Mouse (Mus musculus): ENCODE measurements around the gene Negr1.

The Negr1 gene

DNA sequence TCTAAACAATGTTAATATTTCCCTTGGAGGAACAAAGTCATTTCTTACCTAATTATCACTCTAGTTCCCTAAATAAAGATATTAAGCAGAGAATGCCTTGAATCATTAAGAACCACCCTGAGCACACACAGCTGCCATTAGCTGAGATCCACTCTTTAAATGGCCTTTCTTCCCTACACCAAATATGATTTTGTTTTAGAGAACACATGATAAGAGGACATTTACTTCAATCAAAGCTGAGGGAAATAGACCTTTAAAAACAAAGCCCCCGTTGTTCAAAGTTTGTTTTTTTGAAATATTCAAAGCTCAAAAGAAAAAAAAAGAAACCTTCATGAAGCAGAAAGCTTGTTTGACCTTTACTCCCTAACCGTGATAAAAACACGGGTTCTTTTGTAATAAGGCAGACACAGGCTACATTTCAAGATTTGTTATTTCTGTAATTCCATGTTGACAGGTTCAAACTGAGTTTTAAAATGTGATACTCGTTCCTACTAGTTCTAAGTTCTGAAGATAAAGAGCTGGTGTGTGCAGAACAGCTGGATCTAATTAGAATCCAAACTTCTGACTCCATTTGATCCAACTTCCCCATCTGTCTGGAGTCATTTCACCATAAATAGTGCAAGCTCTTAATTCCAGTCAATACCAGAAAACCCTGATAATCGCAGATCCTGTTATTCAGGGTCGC is 544.1 kb downstream of the Negr1 start:
- in situ Hi-C loops (cut with MseI, MboI): loop anchor here in 1 of 2 experiments (10.0 kb wide), 1 partner anchor 241 kb away; no protein-coding TSS in a partner anchor

DNA sequence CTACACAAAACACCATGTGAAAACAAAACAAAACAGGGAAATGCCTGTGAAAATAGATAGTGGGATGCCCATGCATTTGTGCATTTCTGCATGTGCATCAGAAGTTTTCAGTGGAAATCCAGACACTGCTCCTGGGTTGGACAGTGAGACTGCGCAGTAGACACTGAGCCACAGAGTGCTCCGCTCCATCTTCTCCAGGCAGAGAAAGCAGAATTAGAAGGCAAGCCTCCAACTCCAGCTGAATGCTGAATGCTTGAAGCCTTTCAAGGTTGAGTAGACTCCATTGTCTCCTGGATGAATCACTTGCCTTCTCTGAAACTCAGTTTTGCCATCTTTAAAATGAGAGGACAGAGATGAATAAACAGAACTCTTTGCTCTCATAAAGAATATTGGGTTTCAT is 546.6 kb downstream of the Negr1 start:
- in situ Hi-C loops (cut with MseI, MboI): loop anchor here in 1 of 2 experiments (10.0 kb wide), 1 partner anchor 243 kb away; no protein-coding TSS in a partner anchor

DNA sequence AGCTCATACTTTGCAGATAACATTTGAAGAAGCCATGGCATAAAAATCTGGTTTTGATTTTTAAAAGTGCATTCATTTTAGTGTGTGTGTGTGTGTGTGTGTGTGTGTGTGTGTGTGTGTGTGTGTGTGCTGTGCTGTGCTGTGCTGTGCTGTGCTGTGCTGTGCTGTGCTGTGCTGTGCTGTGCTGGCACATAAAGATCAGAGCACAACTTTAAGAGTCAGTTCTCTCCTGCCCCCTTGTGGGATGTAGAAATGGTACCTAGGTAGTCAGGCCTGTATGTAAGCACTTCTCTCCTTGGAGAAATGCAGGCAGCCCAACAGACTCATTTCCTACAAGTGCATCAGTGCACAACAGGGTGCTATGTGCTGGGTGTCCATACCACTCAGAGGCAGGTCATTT is 547.7 kb downstream of the Negr1 start:
- in situ Hi-C loops (cut with MseI, MboI): loop anchor here in 1 of 2 experiments (10.0 kb wide), 1 partner anchor 245 kb away; no protein-coding TSS in a partner anchor

- in situ Hi-C loops (cut with MseI, MboI): no loop called here
These were observed 553.6 kb downstream of the Negr1 start for GRCm38 (mm10) chr3:157115105-157115760.

- in situ Hi-C loops (cut with MseI, MboI): no loop called here
These were observed 554.4 kb downstream of the Negr1 start for GRCm38 (mm10) chr3:157116024-157116423.

DNA sequence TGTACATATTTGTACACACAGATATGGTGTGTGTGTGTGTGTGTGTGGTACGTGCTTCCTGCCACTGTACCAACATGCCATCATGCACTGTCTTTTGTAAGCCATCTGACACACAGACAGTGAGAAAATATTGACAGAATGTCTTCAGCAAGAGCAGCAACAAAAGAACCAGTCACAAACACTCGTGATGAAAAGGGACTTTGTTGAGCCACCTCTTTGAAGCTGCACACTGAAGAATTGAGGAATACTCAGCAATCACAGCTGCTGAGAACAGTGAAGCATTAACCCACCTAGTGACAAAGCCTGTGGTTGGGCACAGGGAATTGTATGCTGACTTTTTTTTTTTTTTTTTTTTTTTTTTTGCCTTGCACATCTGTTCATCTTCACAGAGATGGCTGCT is 558.3 kb downstream of the Negr1 start:
- in situ Hi-C loops (cut with MseI, MboI): no loop called here

- in situ Hi-C loops (cut with MseI, MboI): no loop called here
These were observed 584.7 kb downstream of the Negr1 start for GRCm38 (mm10) chr3:157146124-157146855.

DNA sequence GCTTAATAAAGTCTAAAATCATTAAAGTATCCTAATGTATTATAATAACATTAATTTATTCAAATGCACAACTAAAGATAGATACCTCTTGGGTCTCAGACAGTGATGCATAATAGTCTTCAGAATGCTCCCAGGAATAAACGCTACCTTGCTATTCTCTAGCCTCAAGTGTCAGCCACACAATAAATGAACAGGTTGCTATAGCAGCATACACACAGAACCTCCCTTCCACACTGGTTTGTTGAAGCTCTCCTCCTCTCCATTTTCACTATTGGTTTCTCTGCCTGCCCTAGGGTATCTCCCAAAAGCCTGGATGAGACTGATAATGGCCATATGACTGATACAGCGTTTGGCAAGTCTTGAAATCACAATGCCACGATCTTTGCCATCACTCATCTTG is 593.3 kb downstream of the Negr1 start:
- in situ Hi-C loops (cut with MseI, MboI): no loop called here

DNA sequence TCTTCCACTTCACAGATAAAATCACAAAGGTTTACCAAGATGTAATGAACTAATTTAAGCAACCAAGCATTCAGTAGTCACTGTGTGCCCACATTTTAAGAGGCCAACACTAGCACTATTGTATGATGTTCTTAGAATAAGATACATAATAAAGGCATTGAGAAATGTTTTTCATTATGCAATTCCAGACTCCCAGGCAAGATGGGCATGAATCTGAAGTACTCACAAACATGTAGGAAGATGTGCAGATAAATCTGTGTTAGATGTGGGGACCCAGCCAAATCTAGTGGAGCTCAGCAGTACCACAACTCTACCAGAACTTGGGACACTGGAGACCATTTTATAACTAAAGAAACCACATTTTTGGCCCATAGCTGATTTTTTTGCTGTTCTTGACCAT is 593.9 kb downstream of the Negr1 start:
- in situ Hi-C loops (cut with MseI, MboI): no loop called here

DNA sequence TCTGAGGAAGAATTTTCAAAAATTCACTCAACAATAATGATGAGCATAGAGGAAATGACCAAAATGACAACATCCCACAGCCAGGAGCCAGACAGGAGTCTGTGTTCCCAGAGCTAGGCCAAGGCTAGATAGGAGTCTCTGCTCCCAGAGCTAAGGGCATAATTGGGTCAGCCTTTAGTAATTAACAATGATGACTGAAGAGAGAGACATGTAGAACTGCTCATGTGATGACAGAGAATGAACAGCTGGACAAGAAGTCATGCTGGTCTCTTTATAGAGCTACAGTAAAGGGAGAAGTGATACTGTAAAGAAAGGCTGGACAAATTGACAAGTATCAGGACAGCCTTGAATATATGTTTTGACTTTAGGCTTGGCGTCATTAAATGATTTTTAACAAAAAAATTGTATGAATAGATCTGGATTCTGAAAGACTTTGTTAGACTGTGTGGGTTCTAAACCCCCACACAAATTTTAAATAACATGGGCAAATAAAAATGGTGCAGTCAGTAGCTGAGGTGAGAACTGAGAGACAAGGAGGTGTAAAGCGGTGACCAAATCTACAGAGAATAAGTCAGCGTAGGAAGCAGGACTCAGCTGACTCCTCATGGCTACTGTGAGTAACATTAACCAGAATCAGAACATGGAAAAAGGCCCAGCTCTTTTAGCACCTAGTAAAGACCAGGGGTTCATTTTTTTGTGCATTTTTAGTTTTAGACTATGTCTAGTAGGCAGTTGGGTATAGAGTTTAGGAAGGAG is 603.4 kb downstream of the Negr1 start:
- in situ Hi-C loops (cut with MseI, MboI): no loop called here

DNA sequence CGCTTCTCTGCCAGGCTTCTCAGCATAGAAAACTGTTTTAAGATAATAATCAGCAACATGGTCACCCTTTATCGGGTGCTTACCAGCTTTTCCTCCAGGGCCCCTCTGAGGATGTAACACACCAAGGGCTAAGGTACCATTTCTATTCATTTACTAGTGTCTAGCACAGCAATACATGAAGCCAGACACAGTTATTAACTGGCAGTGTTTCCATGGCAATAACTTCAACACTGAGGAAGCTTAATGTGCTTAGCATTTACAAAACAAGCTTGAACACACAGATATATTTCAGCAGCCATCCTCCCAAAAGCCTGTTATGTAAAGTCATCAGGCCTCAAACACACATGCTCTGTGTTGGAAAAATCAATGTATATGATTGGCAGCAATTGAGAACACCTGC is 620.4 kb downstream of the Negr1 start:
- in situ Hi-C loops (cut with MseI, MboI): no loop called here

- in situ Hi-C loops (cut with MseI, MboI): no loop called here
These were observed 627.5 kb downstream of the Negr1 start for GRCm38 (mm10) chr3:157188939-157189725.

DNA sequence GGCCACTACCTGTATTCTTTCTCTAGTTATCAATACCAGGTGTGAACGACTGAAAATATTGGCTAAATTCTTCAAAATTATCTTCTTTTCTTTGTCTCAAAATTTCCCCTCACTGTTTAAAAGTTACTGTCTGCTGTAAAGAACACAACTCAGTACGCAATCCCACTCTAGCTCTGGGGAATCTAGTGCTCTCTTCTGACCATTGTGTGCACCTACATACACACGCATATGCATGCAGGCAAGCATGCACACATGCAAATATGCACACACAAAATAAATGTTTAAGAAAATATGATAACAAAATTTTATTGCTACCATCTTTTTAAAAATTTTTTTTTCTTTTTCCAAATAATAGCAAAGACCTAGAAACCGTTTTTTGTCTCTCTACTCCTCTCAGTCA is 628.2 kb downstream of the Negr1 start:
- in situ Hi-C loops (cut with MseI, MboI): no loop called here

DNA sequence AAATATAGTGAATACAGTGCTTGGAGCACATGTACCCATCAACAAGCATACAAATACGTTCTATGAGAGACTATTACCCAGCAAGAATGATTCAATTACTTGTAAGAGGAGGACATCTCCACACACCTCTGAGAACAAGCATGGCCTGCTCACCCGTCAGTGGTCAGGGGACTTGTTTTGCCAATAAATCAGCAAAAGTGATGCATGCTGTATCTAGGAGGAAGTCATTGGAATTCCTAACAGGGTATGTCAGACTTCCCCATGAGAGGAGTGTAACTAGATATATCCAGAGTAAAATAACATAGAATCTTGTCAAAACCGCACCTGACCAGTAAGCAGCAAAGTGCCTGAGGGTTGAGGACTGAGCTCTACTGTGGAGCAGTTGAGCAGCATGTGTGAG is 629.0 kb downstream of the Negr1 start:
- in situ Hi-C loops (cut with MseI, MboI): no loop called here

GRCm38 (mm10) chr3:157192021-157192420 is 630.4 kb downstream of the Negr1 start:
- in situ Hi-C loops (cut with MseI, MboI): no loop called here

- in situ Hi-C loops (cut with MseI, MboI): no loop called here
These were observed 631.5 kb downstream of the Negr1 start for GRCm38 (mm10) chr3:157193141-157193540.

DNA sequence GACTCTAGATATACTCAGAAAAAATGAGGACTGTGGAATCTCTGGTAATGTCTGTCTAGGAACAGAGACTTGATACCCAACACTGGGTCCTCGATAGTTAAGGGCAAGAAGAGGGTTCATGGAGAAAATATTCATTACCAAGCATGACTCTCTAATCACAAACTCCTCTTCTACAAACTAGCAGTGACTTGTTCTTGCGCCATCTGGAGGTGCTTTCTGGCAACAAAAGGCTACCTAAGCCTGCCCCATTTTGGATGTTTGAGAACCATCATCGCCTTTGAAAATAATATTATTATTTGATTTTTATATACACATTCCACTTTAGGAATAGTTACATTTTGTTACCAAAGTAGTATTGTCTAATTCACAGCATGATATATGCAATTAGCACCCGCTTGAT is 637.1 kb downstream of the Negr1 start:
- in situ Hi-C loops (cut with MseI, MboI): no loop called here

DNA sequence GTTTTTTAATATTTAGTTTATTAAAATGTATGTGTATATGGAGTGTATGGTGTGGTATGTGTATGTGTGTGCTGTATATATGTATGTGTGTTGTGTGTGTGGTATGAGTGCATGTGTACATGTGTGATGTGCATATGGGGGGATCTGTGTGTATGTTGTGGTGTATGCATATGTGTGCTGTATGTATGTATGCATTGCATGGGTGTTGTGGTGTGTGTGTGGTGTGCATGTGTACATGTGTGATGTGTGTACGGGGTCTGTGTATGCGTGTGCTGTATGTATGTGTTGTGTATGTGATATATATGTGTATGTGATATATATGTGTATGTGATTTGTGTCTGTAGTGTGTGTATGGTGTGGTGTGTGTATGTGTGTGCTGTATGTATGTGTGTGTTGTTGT is 640.1 kb downstream of the Negr1 start:
- in situ Hi-C loops (cut with MseI, MboI): no loop called here

- in situ Hi-C loops (cut with MseI, MboI): no loop called here
These were observed 642.0 kb downstream of the Negr1 start for GRCm38 (mm10) chr3:157203573-157203972.

- in situ Hi-C loops (cut with MseI, MboI): no loop called here
These were observed 645.2 kb downstream of the Negr1 start for GRCm38 (mm10) chr3:157206752-157207151.

GRCm38 (mm10) chr3:157208966-157209365 is 647.4 kb downstream of the Negr1 start:
- in situ Hi-C loops (cut with MseI, MboI): no loop called here

Data from mouse trophoblast stem cell (cell line).